Mouse (Mus musculus) T-helper 17 cell (primary cell): Measurements from ENCODE around the gene Sgf29.

Source experiments
- in situ Hi-C, 2 experiments: fragments of 300-600 bp; cut with MboI, MseI; formaldehyde crosslinking; loops; 1 replicate in 1 of 2; 2 replicates in 1 of 2; pipeline ENCODE4 v1.15.1; 2025; ENCODE audit warnings: high pct_unique_total_duplicates in 2 of 2

Gene Sgf29

DNA sequence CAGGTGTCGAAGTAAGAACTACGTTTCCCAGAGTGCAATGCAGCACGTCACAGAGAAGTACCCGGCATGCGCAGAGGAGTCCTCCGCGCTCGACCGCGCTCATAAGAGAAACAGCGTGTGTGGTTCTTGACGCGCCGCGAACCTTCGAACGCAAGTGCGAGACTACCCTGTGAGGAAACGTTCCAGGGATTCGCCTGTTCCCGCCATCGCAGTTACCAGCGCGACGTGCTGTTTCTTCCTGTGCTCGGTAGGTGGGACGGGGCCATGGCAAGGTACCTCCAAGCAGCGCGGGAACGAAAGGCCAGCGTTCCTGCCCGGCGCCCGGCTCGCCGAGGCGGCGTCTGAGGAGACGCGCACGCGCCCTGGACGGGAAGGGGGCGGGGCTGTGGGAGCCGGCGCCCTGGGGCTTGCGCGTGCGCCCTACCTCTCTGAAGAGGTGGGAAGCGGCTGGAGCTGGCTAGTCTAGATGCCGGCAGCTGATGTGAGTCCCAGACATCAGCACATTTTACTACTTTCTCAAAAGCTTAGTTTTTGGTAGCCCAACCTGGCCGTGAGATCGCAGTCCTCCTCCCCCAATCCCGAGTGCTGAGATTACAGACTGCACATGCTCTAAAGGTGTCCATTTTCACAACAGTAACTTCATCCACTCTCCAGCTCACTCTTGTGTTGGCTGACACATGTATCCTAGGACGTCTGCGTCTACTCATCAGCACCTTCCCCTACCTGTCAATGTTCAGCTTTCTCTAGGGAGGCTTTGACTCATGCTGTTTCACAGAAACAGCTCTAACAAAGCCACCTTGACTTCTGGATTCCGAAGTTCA, at the start of gene Sgf29:
Gene Sgf29 (plus strand): TSS at position 79 of the 821 bp plus-strand sequence.
- in situ Hi-C loops, result loop anchor here (5.0 to 10.0 kb wide), 3 partner anchors 43 to 1335 kb away; partner anchors contain the start of gene Fbrs (in 1 of the 2)

DNA sequence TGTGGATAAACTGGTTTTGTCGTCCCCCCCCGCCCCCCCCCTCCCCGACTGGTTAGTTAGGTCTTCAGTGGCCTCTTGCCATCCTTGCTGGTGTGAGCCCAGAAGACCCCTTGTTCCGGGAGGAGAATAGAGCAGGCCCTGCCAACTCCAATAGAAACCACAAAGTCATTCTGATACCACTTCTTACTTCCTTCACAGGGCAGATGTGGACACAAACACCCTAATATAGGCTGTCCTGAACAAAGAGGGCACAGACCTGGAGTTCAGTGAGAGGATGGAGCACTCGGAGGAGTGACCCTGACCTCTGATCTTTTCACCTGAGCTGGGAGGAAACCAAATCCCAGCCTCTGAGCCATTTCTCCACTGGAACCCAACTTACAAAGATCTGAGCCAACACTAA, 47.2 kb upstream of the Sgf29 start:
- in situ Hi-C loops, result no loop called here

DNA sequence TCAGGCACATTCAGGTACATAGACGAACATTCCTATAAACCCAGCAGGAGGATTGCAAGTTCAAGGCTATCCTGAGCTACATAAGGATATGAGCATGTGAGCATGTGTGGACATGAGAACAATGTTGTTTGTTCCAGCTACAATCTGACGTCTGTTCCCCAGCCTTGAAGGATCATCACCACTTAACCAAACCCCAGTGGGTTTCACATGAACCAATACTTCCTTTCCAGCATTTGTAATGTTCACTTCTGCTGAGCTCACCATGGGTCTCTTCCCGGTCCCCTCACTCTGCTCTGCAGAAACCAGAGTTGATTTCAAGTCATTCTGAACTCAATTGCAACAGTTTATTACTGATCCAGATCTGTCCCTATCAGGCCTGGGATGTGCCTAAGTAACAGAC, 46.5 kb upstream of the Sgf29 start:
- in situ Hi-C loops, result no loop called here

DNA sequence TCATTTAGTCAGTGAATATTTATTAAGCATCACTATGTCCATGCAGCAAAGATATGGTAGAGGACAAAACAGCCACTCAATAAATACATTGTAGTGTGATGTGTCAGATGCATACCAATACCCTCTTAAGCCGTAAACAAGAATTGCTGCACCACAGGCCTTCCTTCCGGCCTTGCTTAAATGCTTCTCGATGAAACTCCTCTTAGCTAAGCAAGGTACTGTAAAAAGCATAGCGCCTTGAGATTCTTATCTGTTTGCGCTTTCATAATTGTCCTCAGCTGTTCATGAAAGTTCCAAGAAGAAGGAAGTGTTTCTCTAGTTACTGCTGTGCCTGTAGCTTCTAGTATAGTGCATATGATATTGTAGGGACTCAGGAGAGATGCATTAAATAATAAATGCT, 42.5 kb upstream of the Sgf29 start:
- in situ Hi-C loops, result no loop called here

DNA sequence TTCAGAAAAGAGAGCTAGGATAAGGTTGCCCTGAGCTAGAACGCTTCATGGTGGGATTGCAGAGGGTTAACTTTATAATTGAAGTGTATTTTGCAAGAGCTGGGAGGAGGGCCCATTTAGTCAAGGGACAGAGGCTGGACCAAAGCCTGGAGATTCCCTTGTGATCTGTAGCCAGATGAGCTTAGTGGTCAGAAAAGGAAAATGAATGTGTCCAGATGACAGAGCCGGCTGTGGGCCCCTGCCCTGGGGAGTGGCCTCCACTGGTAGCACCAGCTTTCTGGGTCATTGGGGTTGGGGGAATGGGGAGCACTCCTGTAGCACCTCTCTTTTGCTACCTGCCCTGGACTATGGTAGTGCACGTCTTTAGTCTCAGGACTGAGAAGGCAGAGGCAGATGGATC, 42.0 kb upstream of the Sgf29 start:
- in situ Hi-C loops, result no loop called here

DNA sequence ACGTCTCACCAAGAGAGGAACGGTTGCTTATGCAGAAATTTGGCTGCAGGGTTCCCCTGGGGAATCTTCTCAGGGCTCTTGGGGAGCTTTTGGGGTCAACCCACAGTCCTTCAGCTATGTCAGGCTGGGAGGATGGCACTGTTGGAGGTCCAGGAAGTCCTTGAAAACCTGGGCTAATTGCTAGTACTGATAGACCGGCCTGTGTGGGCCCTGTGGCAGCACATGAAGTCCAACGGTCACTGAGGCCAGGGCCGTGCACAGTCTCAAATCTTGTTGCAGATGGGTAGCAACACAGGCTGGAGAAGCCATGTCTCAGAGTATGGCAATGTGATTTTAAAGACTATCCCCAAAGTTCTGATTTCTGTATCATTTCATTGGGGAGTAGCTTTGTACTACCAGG, 41.3 kb upstream of the Sgf29 start:
- in situ Hi-C loops, result no loop called here

DNA sequence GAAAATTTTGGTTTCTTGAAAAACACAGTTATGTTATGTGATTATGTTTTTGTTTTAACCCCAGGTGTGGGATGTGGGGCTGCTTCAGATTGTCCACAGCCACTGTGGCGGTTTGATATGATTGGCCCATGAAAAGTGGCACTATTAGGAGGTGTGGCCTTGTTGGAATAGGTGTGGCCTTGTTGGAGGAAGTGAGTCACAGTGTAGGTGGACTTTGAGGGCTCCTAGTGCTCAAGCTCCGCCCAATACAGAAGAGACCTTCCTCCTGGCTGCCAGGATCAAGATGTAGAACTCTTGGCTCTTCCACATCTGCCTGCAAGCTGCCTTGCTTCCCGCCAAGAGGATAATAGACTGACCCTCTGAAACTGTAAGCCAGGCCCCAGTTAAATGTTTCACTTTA, 36.4 kb upstream of the Sgf29 start:
- in situ Hi-C loops, result no loop called here

DNA sequence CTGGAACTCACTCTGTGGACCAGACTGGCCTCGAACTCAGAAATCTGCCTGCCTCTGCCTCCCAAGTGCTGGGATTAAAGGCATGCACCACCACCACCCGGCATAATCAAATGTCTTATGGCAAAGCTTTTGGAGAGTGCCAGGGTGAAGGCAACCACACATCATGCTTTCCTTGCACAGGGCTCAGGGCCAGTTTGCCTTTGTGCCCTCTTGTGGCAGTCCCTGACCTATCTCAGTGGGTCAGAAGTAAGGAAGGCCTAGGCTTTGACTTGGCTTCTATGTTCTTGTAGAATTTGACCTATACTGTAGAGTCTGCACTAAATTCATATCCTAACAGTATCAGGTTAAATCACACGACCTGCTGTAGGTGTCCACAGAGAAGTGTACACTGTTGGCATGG, 32.4 kb upstream of the Sgf29 start:
- in situ Hi-C loops, result no loop called here

DNA sequence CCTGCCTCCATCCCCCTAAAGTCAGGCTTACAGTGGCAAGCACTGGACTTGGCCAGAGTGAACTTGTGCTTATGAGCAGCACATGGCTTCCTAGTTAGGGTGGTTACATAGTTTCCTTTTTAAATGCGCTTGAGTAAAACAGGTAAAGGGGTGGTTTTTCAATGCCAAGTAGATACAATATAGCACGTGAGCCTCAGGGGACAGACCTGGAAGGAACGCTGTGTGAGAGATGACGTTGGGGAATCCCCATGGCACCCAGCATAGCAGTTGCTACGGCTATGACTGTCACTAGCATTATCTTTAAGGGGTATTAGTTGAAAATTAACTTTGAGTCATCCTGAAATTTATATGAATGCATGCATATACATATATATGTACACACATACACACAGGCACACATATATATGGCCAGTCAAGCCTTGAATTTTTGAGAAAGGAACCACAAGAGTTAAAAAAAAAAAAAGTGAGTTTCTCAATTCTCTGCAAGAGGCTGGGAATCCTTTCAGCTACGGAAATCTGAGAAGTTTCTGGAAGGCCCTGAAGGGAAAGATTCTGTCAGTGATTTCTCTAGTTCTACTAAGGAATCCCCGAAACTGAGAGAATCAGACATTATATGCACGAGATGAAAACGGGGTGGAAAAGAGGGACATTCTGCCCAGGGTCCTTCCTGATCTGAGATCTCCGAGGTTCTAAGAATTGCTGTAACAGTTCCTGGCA, 29.4 kb upstream of the Sgf29 start:
- in situ Hi-C loops, result no loop called here

DNA sequence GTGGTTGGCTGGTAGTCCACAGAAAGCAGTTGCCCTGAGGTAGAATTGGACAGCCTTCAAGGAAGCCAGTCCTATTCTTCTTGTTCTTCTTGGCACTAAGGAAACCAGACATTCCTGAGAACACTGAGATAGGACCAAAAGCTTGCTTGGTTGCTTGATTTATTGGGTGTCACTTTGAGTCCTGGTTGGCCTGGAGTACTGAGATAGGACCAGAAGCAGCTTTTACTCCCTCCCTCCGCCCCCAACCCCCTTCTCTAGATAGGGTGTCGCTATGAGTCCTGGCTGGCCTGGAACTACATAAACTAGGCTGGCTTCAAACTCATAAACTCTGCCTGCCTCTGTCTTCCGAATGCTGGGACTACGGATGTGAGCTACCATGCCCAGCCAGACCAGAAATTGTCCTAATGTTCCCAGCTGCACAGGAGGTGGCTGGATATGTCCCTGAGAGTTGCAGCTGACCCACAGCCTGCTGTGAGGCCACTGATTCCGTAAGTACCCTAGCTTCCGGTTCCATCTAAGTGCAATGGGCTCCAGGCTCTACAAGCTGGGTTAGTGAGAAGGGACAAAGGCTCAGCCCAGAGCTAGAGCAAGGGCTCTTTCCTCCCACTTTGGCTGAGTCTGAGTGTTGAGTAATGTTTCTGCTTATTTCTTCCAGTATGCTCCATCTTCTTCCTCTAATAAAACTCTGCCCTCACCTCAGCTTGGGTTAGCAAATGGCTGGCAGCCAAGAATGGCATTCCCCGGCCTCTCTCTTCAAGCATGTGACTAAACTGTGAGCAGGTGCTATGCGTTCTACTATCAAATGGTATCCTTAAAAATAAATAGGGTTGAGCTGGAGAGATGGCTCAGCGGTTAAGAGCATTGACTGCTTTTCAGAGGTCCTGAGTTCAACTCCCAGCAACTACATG, 27.4 kb upstream of the Sgf29 start:
- in situ Hi-C loops, result no loop called here

DNA sequence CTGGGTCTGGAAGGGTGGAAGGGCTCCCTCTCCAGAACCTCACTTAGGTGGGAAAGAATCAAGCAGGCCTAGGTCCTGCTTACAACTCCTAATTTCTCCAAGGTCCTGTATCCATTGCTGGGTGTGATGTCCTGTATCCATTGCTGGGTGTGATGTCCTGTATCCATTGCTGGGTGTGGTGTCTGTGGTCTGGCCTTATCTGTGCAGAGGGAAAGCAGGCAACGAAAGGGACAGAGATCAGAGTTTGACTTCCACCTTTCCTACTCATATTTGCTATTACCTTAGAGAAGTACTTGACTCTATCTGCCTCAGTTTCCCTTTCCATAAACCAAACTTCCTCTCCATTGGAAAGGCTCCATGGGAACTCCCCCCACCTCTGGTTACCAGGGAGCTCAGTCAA, 25.7 kb upstream of the Sgf29 start:
- in situ Hi-C loops, result no loop called here

DNA sequence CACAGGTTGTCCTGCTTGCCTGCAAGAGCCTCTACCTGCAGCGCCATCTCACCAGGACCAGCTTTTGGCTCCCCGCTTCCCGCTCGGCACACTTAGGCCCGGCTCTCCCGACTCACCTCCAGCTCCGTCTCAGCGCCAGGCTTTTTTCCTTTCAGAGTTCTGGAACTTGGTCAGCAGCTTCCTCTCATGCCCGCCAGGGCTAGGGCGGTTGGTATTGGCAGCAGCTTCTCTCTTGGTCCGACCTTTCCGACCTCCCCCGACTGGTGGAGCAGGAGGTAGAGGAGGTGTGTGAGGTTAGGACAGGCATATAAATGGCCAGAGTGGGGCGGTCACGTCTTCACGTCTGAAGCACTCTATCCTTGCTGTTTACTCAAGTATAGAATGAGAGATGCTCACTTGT, 24.3 kb upstream of the Sgf29 start:
- in situ Hi-C loops, result no loop called here

DNA sequence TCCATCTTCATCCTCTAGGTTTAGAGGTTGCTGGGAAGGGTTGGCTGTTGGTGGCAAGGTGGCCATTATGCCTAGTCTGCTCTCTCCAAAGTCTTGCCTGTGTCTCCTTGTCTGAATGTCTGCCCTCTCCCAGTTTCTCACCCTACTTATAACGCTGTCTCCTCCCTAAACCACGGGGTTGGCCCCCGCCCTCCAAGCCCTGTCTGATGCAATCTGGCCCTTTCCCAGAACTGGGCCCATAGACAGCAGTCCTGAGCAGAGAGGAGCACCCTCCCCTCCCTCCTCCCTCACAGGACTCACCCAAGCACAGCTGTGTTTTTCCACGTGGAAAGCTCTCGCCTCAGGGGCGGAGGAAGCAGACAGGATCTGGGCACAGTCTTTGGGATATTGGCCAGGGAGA, 23.7 kb upstream of the Sgf29 start:
- in situ Hi-C loops, result no loop called here

DNA sequence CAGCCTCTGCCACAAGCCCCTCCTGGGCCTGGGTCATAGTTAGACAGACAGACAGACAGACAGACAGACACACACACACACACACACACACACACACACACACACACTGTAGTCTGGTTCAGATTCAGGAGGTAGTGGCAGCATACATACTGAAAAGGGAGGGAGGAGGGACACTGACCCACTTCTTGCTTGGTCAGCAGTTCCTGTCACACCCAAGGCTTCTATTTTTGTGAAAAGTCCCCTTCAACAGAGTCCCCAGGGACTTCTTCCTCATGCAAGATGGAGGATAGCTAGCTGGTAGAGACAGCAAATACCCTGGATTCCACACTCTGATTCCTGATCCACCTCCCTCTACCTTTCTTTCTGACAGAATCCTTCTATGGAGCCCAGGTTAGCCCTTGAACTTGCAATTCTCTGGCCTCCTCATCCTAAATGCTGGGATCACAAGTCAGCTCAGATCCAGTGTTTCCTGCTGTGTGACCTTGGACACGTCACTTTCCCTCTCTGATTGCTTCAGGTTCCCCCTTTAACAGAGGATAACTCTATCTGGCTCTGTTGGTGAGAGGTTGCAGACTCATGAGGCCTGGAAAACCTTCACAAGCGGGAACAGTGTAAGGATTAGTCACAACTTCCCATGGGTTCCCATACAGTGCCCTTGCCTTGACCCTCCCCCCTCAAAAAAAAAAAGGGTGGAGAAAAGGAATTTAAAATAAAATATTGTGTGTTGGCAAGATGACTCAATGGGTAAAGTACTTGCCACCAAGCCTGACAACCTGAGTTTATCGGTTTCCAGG, 23.1 kb upstream of the Sgf29 start:
- in situ Hi-C loops, result no loop called here

DNA sequence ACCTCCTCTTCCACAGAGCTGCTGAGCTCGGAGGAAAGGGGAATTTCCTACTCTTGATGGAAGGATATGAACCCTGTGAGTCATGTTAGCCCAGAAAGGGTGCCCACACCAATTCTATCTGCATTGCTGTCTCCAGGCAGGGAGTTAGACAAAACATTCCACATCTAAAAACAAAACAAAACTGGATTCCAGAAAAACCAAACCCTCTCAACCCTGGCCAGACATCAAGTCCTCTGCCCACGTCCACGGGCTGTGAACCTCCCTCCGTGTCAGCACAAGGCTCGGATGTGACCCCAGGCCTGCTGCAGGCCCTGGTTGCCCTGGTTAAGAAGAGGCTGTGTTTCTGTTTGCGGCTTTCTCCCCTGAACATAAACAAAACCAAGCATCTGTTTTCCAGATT, 21.0 kb upstream of the Sgf29 start:
- in situ Hi-C loops, result no loop called here

DNA sequence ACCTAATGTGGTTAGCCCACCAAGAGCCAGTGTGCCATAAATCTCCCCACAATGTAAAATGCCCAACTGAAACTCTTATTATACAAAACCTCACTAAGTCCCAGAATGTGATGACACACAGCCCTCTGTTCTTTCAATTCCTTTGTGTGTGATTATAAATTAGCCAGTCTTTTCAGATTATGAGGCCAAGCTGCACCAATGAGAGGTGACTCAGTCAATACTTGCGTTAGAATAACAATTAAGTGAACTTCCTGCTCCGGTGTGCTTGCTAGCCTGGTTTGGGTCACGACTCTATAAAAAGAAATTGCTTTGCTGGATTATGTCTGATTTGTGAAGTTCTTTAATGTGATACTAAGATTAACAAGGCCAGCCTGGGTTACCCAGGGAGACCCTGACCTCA, 19.2 kb upstream of the Sgf29 start:
- in situ Hi-C loops, result loop anchor here in 1 of 2 experiments (10.0 kb wide), 1 partner anchor 55 kb away; no protein-coding TSS in a partner anchor

DNA sequence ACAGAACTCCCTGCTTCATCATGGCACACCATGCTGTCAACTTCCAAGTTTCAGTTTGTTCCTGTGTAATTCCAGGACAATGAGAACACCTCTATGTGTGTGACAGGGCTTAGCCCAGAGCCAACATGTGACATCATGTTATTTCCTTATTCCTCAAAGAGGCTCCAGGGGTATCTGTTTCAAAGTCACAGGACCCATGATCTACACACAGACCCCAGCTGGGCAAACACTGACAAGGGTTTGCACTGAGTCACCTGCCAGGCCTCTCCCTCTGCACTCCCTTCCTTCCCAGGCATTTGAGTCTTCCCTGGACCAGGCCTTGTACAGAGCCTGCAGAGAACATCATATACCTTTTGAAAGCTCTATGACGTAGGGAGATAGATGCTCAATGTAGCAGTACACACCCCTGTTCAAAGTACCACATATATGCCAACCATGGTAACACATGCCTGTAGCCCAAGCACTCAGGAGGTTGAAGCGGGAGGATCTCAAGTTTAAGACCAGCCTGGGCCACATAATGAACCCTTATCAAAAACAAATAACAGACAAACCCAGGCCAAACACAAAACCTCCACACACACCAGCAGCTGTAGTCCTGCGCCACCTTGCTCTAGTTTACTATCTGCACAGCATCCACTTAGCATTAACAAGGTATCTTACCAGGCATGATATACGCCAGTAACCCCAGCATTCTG, 18.1 kb upstream of the Sgf29 start, which contains the start of gene Nupr1:
Gene Nupr1 (minus strand): TSS at position 38 of the 695 bp plus-strand sequence.
- in situ Hi-C loops, result loop anchor here in 1 of 2 experiments (10.0 kb wide), 1 partner anchor 56 kb away; no protein-coding TSS in a partner anchor

DNA sequence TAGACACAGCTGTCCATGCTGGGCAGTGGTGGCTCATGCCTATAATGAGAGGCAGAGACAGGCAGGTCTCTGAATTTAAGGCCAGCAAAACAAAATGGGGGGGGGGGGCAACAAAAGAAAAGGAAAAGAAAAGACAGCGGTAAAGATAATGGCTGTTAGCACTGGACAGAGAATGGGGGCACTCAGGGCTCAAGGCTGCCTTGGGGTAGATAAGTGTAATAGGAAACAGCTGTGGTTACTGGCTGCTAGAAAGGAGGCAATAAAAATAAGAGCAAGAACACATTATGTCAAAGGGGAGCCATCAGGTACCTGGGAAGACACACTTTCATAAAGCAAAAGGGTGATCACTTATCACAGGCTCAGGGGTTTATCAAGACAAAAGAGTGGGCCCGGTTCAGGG, 16.6 kb upstream of the Sgf29 start:
- in situ Hi-C loops, result loop anchor here in 1 of 2 experiments (10.0 kb wide), 1 partner anchor 58 kb away; no protein-coding TSS in a partner anchor

DNA sequence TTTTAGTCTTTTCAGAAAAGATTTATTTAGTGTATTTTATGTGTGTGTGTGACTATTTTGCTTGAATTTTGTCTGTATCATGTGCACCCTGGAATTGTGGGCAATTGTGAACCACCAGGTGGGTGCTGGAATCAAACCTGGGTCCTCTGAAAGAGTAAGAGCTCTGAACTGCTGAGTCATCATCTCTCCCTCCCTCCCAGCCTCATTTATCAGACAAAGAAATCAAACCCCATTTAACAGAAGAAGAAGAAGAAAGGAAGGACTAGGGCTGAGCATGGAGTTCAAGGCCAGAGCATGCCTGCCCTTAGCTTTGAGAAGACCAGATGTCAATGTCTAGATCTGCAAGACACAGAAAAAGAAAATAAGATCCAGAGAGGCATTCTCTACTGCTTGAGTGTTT, 13.7 kb upstream of the Sgf29 start:
- in situ Hi-C loops, result loop anchor here (5.0 to 10.0 kb wide), 2 partner anchors 58 to 61 kb away; no protein-coding TSS in a partner anchor
